Mouse (Mus musculus): ENCODE results near the gene Cnih3. TPM values are rescaled to one million over a fixed set of nuclear protein-coding genes. Genes with fewer than 3 reads are reported as not detected.

The Cnih3 gene
- polyA plus RNA-seq, 1 experiment: 0.07 TPM

DNA sequence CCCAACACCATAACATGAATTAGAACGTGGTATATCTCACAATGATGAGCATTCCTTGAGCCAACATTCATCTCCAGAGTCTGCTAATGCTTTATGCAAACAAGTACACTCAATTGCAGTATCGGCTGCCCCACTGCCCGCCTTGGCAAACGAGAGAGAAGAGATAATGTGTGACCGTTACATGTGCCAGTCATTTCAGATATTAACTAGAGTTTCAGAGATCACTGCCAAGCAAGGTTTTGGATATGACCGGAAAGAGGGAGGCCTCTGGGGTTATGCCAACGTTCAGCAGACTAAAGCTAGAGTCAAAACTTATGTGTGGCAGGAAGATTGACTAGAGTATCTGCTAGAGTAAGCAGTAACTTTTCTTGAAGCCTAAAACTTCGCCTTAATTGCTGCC, 123.7 kb downstream of the Cnih3 start:
- Histone ChIP-seq H3K79me2 (ENCODE audit: control insufficient read depth, insufficient read depth) (no peaks in the 10 kb centered on the region), H3ac (ENCODE audit: control insufficient read depth, insufficient read length, low read depth) (no peak overlapping the region), H3K27me3 (ENCODE audit: control insufficient read depth, insufficient read depth, insufficient read length) (no peaks in the 10 kb centered on the region), H3K79me3 (ENCODE audit: low read depth) (no peaks in the 10 kb centered on the region), H3K4me3 (ENCODE audit: insufficient read depth, poor library complexity, severe bottlenecking) (no peak overlapping the region), H3K36me3 (ENCODE audit: control insufficient read depth, insufficient read depth) (no peaks in the 10 kb centered on the region)
- TF ChIP-seq MYOD1 (IDR thresholded peaks at IDR 0.05; ENCODE audit: control insufficient read depth, insufficient read length, low read depth) (no peak), CTCF (IDR thresholded peaks at IDR 0.05; ENCODE audit: control insufficient read depth, insufficient read depth, insufficient read length) (no peak), USF1 (IDR thresholded peaks at IDR 0.05; ENCODE audit: low read depth) (no peak), MAX (IDR thresholded peaks at IDR 0.05) (no peak), MYOG (IDR thresholded peaks at IDR 0.05; ENCODE audit: control insufficient read depth, extremely low read depth, insufficient read length) (no peak), FOSL1 (IDR thresholded peaks at IDR 0.05; ENCODE audit: insufficient read depth, low read length, poor library complexity, severe bottlenecking) (no peak), CEBPB (IDR thresholded peaks at IDR 0.05; ENCODE audit: low read depth) (no peak)

DNA sequence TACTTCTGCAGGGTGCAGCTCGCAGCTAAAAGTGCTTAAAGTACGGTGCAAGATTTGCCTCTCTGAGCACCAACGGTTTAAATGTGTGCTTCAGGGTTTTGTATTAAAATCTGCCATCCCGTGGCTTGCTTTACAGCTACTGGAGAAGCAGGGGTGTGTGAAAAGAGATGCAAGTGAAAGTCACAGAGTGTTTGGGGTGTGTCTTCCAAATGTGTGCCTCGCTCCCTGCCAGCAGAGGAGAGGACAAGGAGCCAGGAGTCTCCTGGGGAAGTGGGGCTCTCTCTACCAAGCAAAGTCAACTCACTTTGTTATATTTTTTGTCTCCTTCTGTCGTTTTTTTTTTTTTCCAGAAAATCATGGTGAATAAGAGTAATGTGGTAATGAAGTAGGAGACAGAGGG, 124.1 kb downstream of the Cnih3 start:
- no peaks in the 10 kb centered on the region for H3K36me3 ChIP-seq (ENCODE audit: control insufficient read depth, insufficient read depth)
- H3K4me3 ChIP-seq (ENCODE audit: insufficient read depth, poor library complexity, severe bottlenecking): no peak overlapping the region
- no peak for TF ChIP-seq MYOD1 (IDR thresholded peaks at IDR 0.05; ENCODE audit: control insufficient read depth, insufficient read length, low read depth)
- no peak for TF ChIP-seq FOSL1 (IDR thresholded peaks at IDR 0.05; ENCODE audit: insufficient read depth, low read length, poor library complexity, severe bottlenecking)
- TF ChIP-seq MYOG (IDR thresholded peaks at IDR 0.05; ENCODE audit: control insufficient read depth, extremely low read depth, insufficient read length): no peak
- no peak for TF ChIP-seq MAX (IDR thresholded peaks at IDR 0.05)
- TF ChIP-seq CEBPB (IDR thresholded peaks at IDR 0.05; ENCODE audit: low read depth): no peak
- no peak for TF ChIP-seq USF1 (IDR thresholded peaks at IDR 0.05; ENCODE audit: low read depth)
- TF ChIP-seq CTCF (IDR thresholded peaks at IDR 0.05; ENCODE audit: control insufficient read depth, insufficient read depth, insufficient read length): no peak
- no peaks in the 10 kb centered on the region for H3K79me3 ChIP-seq (ENCODE audit: low read depth)
- no peak overlapping the region for H3ac ChIP-seq (ENCODE audit: control insufficient read depth, insufficient read length, low read depth)
- H3K79me2 ChIP-seq (ENCODE audit: control insufficient read depth, insufficient read depth): no peaks in the 10 kb centered on the region
- H3K27me3 ChIP-seq (ENCODE audit: control insufficient read depth, insufficient read depth, insufficient read length): no peaks in the 10 kb centered on the region

DNA sequence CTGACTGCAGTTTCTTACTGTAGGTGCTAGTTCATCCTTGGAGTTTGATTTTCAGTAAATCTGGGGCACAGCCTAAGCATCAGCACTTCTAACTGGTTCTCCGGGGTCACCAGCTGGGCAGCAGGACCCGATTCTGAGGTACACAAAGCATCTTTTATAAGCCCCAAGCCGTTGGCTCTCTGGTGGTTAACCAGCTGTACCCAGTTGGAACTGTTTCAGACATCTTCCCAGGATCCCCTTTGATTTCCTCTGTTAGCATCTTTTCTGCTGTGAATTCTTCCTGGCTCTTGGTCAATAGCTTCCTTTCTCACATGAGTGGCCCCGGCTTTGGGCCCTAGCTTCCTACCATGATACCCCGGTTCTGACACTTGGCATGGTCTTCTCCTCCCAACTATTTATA, 132.3 kb downstream of the Cnih3 start:
- no peak overlapping the region for H3ac ChIP-seq (ENCODE audit: control insufficient read depth, insufficient read length, low read depth)
- no peaks in the 10 kb centered on the region for H3K27me3 ChIP-seq (ENCODE audit: control insufficient read depth, insufficient read depth, insufficient read length)
- no peaks in the 10 kb centered on the region for H3K79me2 ChIP-seq (ENCODE audit: control insufficient read depth, insufficient read depth)
- H3K36me3 ChIP-seq (ENCODE audit: control insufficient read depth, insufficient read depth): no peaks in the 10 kb centered on the region
- no peak overlapping the region for H3K4me3 ChIP-seq (ENCODE audit: insufficient read depth, poor library complexity, severe bottlenecking)
- H3K79me3 ChIP-seq (ENCODE audit: low read depth): no peaks in the 10 kb centered on the region
- TF ChIP-seq FOSL1 (IDR thresholded peaks at IDR 0.05; ENCODE audit: insufficient read depth, low read length, poor library complexity, severe bottlenecking): no peak
- no peak for TF ChIP-seq MAX (IDR thresholded peaks at IDR 0.05)
- TF ChIP-seq USF1 (IDR thresholded peaks at IDR 0.05; ENCODE audit: low read depth): no peak
- no peak for TF ChIP-seq CEBPB (IDR thresholded peaks at IDR 0.05; ENCODE audit: low read depth)
- TF ChIP-seq MYOG (IDR thresholded peaks at IDR 0.05; ENCODE audit: control insufficient read depth, extremely low read depth, insufficient read length): no peak
- no peak for TF ChIP-seq MYOD1 (IDR thresholded peaks at IDR 0.05; ENCODE audit: control insufficient read depth, insufficient read length, low read depth)
- TF ChIP-seq CTCF (IDR thresholded peaks at IDR 0.05; ENCODE audit: control insufficient read depth, insufficient read depth, insufficient read length): no peak

DNA sequence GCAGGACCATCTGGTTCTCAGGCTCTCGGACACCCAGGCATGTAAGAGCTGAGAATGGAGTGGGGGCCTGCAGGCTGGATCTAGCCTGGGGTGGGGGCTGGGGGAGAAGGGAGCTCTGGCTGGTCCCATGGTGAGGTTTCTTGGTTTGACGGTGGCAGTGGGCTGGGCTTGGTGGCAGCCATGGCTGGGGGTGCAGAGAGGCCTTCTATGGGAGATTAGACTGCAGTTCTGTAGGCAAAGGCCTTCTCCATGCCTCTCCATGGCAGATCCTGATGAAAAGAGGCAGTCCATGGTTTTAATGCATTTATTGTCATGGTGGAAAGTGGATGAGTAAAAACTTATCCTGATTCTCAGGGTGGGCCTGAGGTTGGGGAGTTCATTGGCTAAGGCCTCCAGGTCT, 151.0 kb downstream of the Cnih3 start:
- Histone ChIP-seq H3K79me2 (ENCODE audit: control insufficient read depth, insufficient read depth) (no peaks in the 10 kb centered on the region), H3K4me3 (ENCODE audit: insufficient read depth, poor library complexity, severe bottlenecking) (no peak overlapping the region), H3K36me3 (ENCODE audit: control insufficient read depth, insufficient read depth) (no peaks in the 10 kb centered on the region), H3K79me3 (ENCODE audit: low read depth) (no peaks in the 10 kb centered on the region), H3K27me3 (ENCODE audit: control insufficient read depth, insufficient read depth, insufficient read length) (no peaks in the 10 kb centered on the region), H3ac (ENCODE audit: control insufficient read depth, insufficient read length, low read depth) (no peak overlapping the region)
- TF ChIP-seq MYOD1 (IDR thresholded peaks at IDR 0.05; ENCODE audit: control insufficient read depth, insufficient read length, low read depth) (no peak), FOSL1 (IDR thresholded peaks at IDR 0.05; ENCODE audit: insufficient read depth, low read length, poor library complexity, severe bottlenecking) (no peak), MAX (IDR thresholded peaks at IDR 0.05) (no peak), USF1 (IDR thresholded peaks at IDR 0.05; ENCODE audit: low read depth) (no peak), CTCF (IDR thresholded peaks at IDR 0.05; ENCODE audit: control insufficient read depth, insufficient read depth, insufficient read length) (no peak), CEBPB (IDR thresholded peaks at IDR 0.05; ENCODE audit: low read depth) (no peak), MYOG (IDR thresholded peaks at IDR 0.05; ENCODE audit: control insufficient read depth, extremely low read depth, insufficient read length) (no peak)

DNA sequence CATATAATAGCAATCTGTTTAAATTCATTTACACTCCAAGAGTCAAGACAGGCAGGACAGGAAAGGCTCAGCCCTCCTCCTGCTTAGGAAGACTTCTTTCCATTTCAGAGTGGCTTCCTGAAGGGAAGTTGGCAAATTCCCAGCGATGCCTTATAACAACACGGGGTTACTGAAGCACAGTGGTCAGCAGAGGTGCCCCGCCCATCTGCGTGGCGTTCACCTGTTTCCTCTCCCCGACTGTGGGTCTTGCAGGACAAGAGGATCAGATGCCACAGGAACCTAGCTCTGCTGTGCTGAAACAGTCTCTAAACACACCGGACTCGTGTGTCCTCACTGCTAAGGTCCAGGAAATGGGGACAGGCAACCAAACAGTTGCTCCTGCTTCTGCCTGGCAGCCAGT, 152.9 kb downstream of the Cnih3 start:
- TF ChIP-seq CEBPB (IDR thresholded peaks at IDR 0.05; ENCODE audit: low read depth) (no peak), USF1 (IDR thresholded peaks at IDR 0.05; ENCODE audit: low read depth) (no peak), MYOG (IDR thresholded peaks at IDR 0.05; ENCODE audit: control insufficient read depth, extremely low read depth, insufficient read length) (no peak), MYOD1 (IDR thresholded peaks at IDR 0.05; ENCODE audit: control insufficient read depth, insufficient read length, low read depth) (no peak), MAX (IDR thresholded peaks at IDR 0.05) (no peak), FOSL1 (IDR thresholded peaks at IDR 0.05; ENCODE audit: insufficient read depth, low read length, poor library complexity, severe bottlenecking) (no peak), CTCF (IDR thresholded peaks at IDR 0.05; ENCODE audit: control insufficient read depth, insufficient read depth, insufficient read length) (no peak)
- Histone ChIP-seq H3K36me3 (ENCODE audit: control insufficient read depth, insufficient read depth) (no peaks in the 10 kb centered on the region), H3K79me3 (ENCODE audit: low read depth) (no peaks in the 10 kb centered on the region), H3K79me2 (ENCODE audit: control insufficient read depth, insufficient read depth) (no peaks in the 10 kb centered on the region), H3K4me3 (ENCODE audit: insufficient read depth, poor library complexity, severe bottlenecking) (no peak overlapping the region), H3K27me3 (ENCODE audit: control insufficient read depth, insufficient read depth, insufficient read length) (no peaks in the 10 kb centered on the region), H3ac (ENCODE audit: control insufficient read depth, insufficient read length, low read depth) (no peak overlapping the region)

Other genes with a start within 250 kb of the Cnih3 start
- gene Nvl, start 208.4 kb upstream of the Cnih3 start, polyA plus RNA-seq (2012; fragmentation: generic; extraction: Trizol): 8.2 TPM
- gene Cnih4, start 207.9 kb upstream of the Cnih3 start, polyA plus RNA-seq (2012; fragmentation: generic; extraction: Trizol): 109 TPM
- 38.4 TPM for gene Wdr26, start 140.6 kb upstream of the Cnih3 start, polyA plus RNA-seq (2012; fragmentation: generic; extraction: Trizol)
- gene Ccdc121, start 158.8 kb downstream of the Cnih3 start, polyA plus RNA-seq (2012; fragmentation: generic; extraction: Trizol): not detected
- 0.50 TPM for gene Dnah14, start 223.9 kb downstream of the Cnih3 start, polyA plus RNA-seq (2012; fragmentation: generic; extraction: Trizol)